Comparison of ENCODE assay signal across 21 mouse cellular contexts in genomic region chr9:84096484-84097015, GRCm38 (mm10).
DNase-seq lines count a peak whose midpoint lies in the region; TF ChIP-seq lines count a peak whose summit lies in the region.
"Had no signal": no experiment of that assay in that cellular context is flagged by ENCODE, and none has a peak within 500 bp of the region (broad histone marks: within the 10 kb centered on the region; RNA-seq: fewer than 3 reads in every experiment).

No protein-coding gene starts in this region.

- no peak overlapping the region for H3K4me3 ChIP-seq in gastrocnemius, adult 2 months
- no peak overlapping the region for H3K4me3 ChIP-seq in CH12.LX (replicated peaks in 1 of 3; ENCODE audit: low read depth in 2 of 3, low read length in 2 of 3, poor library complexity in 1 of 3)
- H3K4me3 ChIP-seq: embryonic facial prominence, embryonic 15.5 days; hindbrain, embryonic 10.5 days; hindbrain, embryonic 13.5 days; intestine, embryonic 15.5 days had no signal

- TF ChIP-seq EP300 in CH12.LX (IDR thresholded peaks at IDR 0.05; ENCODE audit: low read length), result no peak

- peak overlapping the region; percentile 60 for H3K4me2 ChIP-seq in CH12.LX (ENCODE audit: insufficient read depth, low read depth, poor library complexity, severe bottlenecking)
- H3K4me2 ChIP-seq: embryonic facial prominence, embryonic 15.5 days; heart, embryonic 11.5 days; hindbrain, embryonic 13.5 days; intestine, embryonic 15.5 days had no signal

- no peaks in the 10 kb centered on the region for H3K9me3 ChIP-seq in CH12.LX (replicated peaks; ENCODE audit: low read length)
- H3K9me3 ChIP-seq: embryonic facial prominence, embryonic 15.5 days; hindbrain, embryonic 10.5 days; hindbrain, embryonic 13.5 days; intestine, embryonic 15.5 days had no signal

- TF ChIP-seq CTCF in gastrocnemius, adult 2 months (IDR thresholded peaks at IDR 0.05), result no peak
- TF ChIP-seq CTCF in CH12.LX (conservative IDR thresholded peaks at IDR 0.05 in 1 of 2, IDR thresholded peaks at IDR 0.05 in 1 of 2; ENCODE audit: low read depth in 2 of 2, low read length in 2 of 2), result no peak

- in situ Hi-C loops in CH12.LX (cut with MboI; ENCODE audit: low pct_ligation_motif_present, low pct_unique_long_range_greater_than_20kb, low sequenced_read_pairs), result no loop called here

- no peak for DNase-seq in gastrocnemius, adult 2 months
- no peak for DNase-seq in gastrocnemius, postnatal 14 days
- DNase-seq in kidney, adult 8-10 months, result peak; percentile 15 to 45
- no peak for DNase-seq in kidney, postnatal 4 days
- no peak for DNase-seq in CH12.LX (ENCODE audit: extremely low read depth)
- no peak for DNase-seq in right cerebral cortex, adult 18-20 months
- DNase-seq: adrenal gland, adult 2 months; adrenal gland, postnatal 14 days; B cell, adult 2 months; cerebellum, adult 11-12 months; cerebellum, adult 8-10 months; cerebellum, postnatal 36 days; embryo, embryonic 11 days; forebrain, postnatal 0 days; gastrocnemius, postnatal 36 days; heart, postnatal 36 days had no signal

- no peaks in the 10 kb centered on the region for H3K36me3 ChIP-seq in CH12.LX (replicated peaks in 1 of 2; ENCODE audit: control insufficient read depth in 1 of 2, insufficient read depth in 1 of 2, low read length in 1 of 2)
- H3K36me3 ChIP-seq: embryonic facial prominence, embryonic 15.5 days; hindbrain, embryonic 10.5 days; hindbrain, embryonic 13.5 days; intestine, embryonic 15.5 days had no signal

- no peak overlapping the region for H3K9ac ChIP-seq in CH12.LX (ENCODE audit: insufficient read depth, low read depth)
- H3K9ac ChIP-seq: embryonic facial prominence, embryonic 15.5 days; forebrain, postnatal 0 days; hindbrain, embryonic 13.5 days; intestine, embryonic 15.5 days had no signal

- H3K27ac ChIP-seq in gastrocnemius, adult 2 months, result peak overlapping the region; percentile 38; the same call in 1 of the 2 replicates
- no peak overlapping the region for H3K27ac ChIP-seq in CH12.LX (ENCODE audit: insufficient read depth, low read depth)
- H3K27ac ChIP-seq: embryonic facial prominence, embryonic 15.5 days; hindbrain, embryonic 10.5 days; hindbrain, embryonic 13.5 days; intestine, embryonic 15.5 days had no signal

- intact Hi-C loops in gastrocnemius, adult 2 months (cut with DNase I), result no loop called here
- intact Hi-C loops in gastrocnemius, postnatal 14 days (cut with DNase I; ENCODE audit: low total_unique reads), result no loop called here

- TF ChIP-seq RAD21 in CH12.LX (IDR thresholded peaks at IDR 0.05; ENCODE audit: low read depth, low read length), result no peak

- no peak for TF ChIP-seq POLR2A in CH12.LX (IDR thresholded peaks at IDR 0.05; ENCODE audit: low read depth, low read length)

- dilution Hi-C loops in CH12.LX (cut with MboI; ENCODE audit: extremely low pct_ligation_motif_present, extremely low pct_unique_long_range_greater_than_20kb, low sequenced_read_pairs), result no loop called here

- no peaks in the 10 kb centered on the region for H3K27me3 ChIP-seq in CH12.LX (replicated peaks)
- H3K27me3 ChIP-seq: embryonic facial prominence, embryonic 15.5 days; hindbrain, embryonic 13.5 days; intestine, embryonic 15.5 days had no signal

- no peaks in the 10 kb centered on the region for H3K79me2 ChIP-seq in CH12.LX (replicated peaks; ENCODE audit: control insufficient read depth, extremely low read depth, insufficient read depth, poor library complexity, severe bottlenecking)

- H3K4me1 ChIP-seq in CH12.LX (ENCODE audit: control insufficient read depth in 1 of 2, insufficient read depth in 2 of 2), result no peaks in the 10 kb centered on the region; a peak in 1 of 4 replicates
- H3K4me1 ChIP-seq: embryonic facial prominence, embryonic 15.5 days; hindbrain, embryonic 10.5 days; intestine, embryonic 15.5 days had no signal

TF ChIP-seq in CH12.LX, 34 proteins besides CTCF, POLR2A, EP300 and RAD21:
- TF ChIP-seq MYC (IDR thresholded peaks at IDR 0.05; ENCODE audit: low read depth, low read length) (no peak), USF1 (IDR thresholded peaks at IDR 0.05; ENCODE audit: low read depth, low read length) (peak; percentile 7; the same call in 1 of the 2 replicates), BHLHE40 (IDR thresholded peaks at IDR 0.05; ENCODE audit: low read depth, low read length) (peak; percentile 57), ZNF384 (IDR thresholded peaks at IDR 0.05; ENCODE audit: low read depth, low read length) (no peak)
TF ChIP-seq in CH12.LX: peak in this region for 2.

Comparison
In these comparisons a context has a peak if more than half of its experiments do, and no peak if none do; other contexts are left out.
1. DNase-seq: peak in kidney, adult 8-10 months (2 of 2); none in gastrocnemius, adult 2 months (single experiment), gastrocnemius, postnatal 14 days (single experiment), kidney, postnatal 4 days (0 of 2), CH12.LX (single experiment) and right cerebral cortex, adult 18-20 months (single experiment).